Mouse (Mus musculus): Measurements from ENCODE around the gene Mtrf1.
"Not testable (repeated sequence)": the region's sequence is repeated elsewhere in the genome, so short reads cannot be mapped to it uniquely, and the experiment has no call there.

Mtrf1 gene

DNA sequence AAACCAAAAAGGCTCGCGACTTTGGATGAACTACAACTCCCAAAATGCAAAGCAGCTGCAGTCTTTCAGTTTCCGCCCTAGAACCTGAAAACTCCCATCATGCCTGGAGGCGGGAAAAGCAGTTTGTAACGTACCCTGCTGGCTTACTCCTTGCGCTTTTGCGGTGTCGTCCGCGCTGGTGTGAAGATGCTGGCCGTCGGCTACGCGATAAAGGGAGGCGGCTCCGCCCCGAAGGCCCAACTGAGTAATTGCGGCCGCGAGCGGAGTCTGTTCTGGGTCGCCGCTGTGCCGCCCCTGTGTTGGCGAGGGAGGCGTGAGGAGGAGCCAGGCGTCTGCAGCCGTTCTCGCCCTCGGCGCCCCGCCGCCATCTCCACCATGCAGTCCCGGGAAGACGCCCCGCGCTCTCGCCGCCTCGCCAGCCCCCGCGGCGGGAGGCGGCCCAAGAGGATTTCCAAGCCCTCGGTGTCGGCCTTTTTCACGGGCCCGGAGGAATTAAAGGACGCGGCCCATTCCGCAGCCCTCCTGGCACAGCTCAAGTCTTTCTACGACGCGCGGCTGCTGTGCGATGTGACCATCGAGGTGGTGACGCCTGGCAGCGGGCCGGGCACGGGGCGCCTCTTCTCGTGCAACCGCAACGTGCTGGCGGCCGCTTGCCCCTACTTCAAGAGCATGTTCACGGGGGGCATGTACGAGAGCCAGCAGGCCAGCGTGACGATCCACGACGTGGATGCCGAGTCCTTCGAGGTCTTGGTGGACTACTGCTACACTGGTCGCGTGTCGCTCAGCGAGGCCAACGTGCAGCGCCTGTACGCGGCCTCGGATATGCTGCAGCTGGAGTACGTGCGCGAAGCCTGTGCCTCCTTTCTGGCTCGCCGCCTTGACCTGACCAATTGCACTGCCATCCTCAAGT, 54.4 kb downstream of the Mtrf1 start, which contains the start of gene Kbtbd6:
Gene Kbtbd6, plus strand, starts transcription at position 155 of the 910 bp plus-strand sequence.
- DNase-seq: peak; percentile 95

- DNase-seq: not testable (repeated sequence)
These were observed 55.0 kb downstream of the Mtrf1 start for GRCm38 (mm10) chr14:79452591-79452934.

GRCm38 (mm10) chr14:79460401-79460800, 62.8 kb downstream of the Mtrf1 start:
- DNase-seq: no peak

GRCm38 (mm10) chr14:79460988-79461387, 63.4 kb downstream of the Mtrf1 start:
- DNase-seq: no peak

- DNase-seq: no peak
These were observed 68.1 kb downstream of the Mtrf1 start for GRCm38 (mm10) chr14:79465623-79466022.

GRCm38 (mm10) chr14:79467621-79468020, 70.0 kb downstream of the Mtrf1 start:
- peak; percentile 79 for DNase-seq

All from embryo, embryonic 11 days (tissue).